Mouse (Mus musculus) heart, adult 2 months (tissue): ENCODE measurements around the gene Rab38. TPM values are rescaled to one million over a fixed set of nuclear protein-coding genes. Genes with fewer than 3 reads are reported as not detected.
A peak's percentile ranks its signal among the peaks of the same experiment; 100 is the strongest.

Source experiments
- DNase-seq, 2 experiments: peaks; one replicate each; pipeline ENCODE4 v3.0.0; 2021
- H3K27ac ChIP-seq: fragments of 200-600 bp; 2 replicates; pipeline ENCODE4 v1.8.1; 2022
- H3K27me3 ChIP-seq: fragments of 200-500 bp; 2 replicates; pipeline ENCODE4 v1.6.1; 2012; ENCODE audit warnings: mild to moderate bottlenecking, low read length, inconsistent platforms, mixed read lengths; ENCODE audit not compliant: control insufficient read depth, insufficient read depth
- H3K36me3 ChIP-seq: fragments of 200-500 bp; 2 replicates; pipeline ENCODE4 v1.6.1; 2012; ENCODE audit warnings: low read length, inconsistent platforms; ENCODE audit not compliant: control insufficient read depth, insufficient read depth
- H3K4me1 ChIP-seq: fragments of 200-500 bp; 2 replicates; pipeline ENCODE4 v1.6.1; 2011; ENCODE audit warnings: low read length; ENCODE audit not compliant: control insufficient read depth, insufficient read depth
- H3K4me3 ChIP-seq: fragments of 200-600 bp; 2 replicates; pipeline ENCODE4 v1.8.1; 2022
- H3K79me2 ChIP-seq: fragments of 200-500 bp; replicated peaks from 2 replicates; pipeline ENCODE4 v1.6.1; 2012; ENCODE audit warnings: mild to moderate bottlenecking, inconsistent platforms, low read length, moderate library complexity, mixed read lengths; ENCODE audit not compliant: control insufficient read depth, insufficient read depth
- H3K9ac ChIP-seq: fragments of 200-500 bp; 2 replicates; pipeline ENCODE4 v1.6.1; 2012; ENCODE audit warnings: low read depth, mild to moderate bottlenecking, control low read depth, inconsistent platforms, low read length, mixed read lengths
- CTCF ChIP-seq: fragments of 200-600 bp; IDR thresholded peaks from 2 replicates; pipeline ENCODE4 v1.8.1; 2022; ENCODE audit warnings: antibody characterized with exemption, mild to moderate bottlenecking, moderate library complexity
- EP300 ChIP-seq: fragments of 200-500 bp; IDR thresholded peaks from 2 replicates; pipeline ENCODE4 v1.6.1; 2011; ENCODE audit warnings: low read depth, low read length, control low read depth; ENCODE audit not compliant: insufficient read depth
- POLR2A ChIP-seq: fragments of 200-500 bp; IDR thresholded peaks from 2 replicates; pipeline ENCODE4 v1.6.1; 2011; ENCODE audit warnings: mild to moderate bottlenecking, low read depth, low read length, control low read depth; ENCODE audit not compliant: insufficient read depth
- WGBS: fragments of 180-500 bp; shearing (Covaris S2); methylation state at CpG from one replicate; pipeline ENCODE4 v1.1.7; 2018; 5-methylcytosine and 5-hydroxymethylcytosine counted together
- intact Hi-C: fragments of 180-260 bp; cut with DNase I; formaldehyde crosslinking; loops from one replicate; pipeline ENCODE4 v1.15.1; 2025
- polyA plus RNA-seq: library from polyadenylated mRNA; depleted of rRNA; stranded (reverse); fragments of >200 nt; gene quantifications from 2 replicates; pipeline ENCODE4 v1.2.3, GENCODE M21; 2012
- total RNA-seq, 2 experiments: library from RNA; stranded (reverse); gene quantifications; 2 replicates each; pipeline ENCODE4 v1.2.3; 2021

Gene Rab38
- total and polyA plus RNA-seq, 3 experiments: 0.16 to 0.23 TPM; not detected in 1

DNA sequence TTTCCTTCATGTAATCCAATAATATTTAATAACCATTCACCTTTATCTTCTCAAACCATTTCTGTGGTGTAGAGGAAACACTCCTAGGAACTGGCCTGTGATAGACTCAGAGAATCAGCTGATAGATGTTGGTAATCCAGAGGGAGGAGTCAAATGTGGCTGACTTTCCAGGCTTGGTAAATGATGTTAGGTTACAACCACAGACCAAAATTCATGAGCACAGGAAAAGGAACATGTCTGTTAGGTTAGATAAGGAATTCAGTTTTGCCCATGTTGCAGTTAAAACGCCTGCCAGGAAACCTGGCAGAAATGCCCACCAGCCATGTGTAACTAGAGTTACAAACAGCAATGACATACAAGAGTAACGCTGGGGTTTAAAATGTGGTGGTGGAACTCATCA is 6.2 kb upstream of the Rab38 start:
- H3K4me3 ChIP-seq: no peak overlapping the region
- H3K36me3 ChIP-seq: no peaks in the 10 kb centered on the region
- H3K79me2 ChIP-seq: no peaks in the 10 kb centered on the region
- 45% methylated on average over 2 of the region's 2 CpGs for WGBS
- intact Hi-C loops: no loop called here
- DNase-seq: no peak
- no peak for TF ChIP-seq POLR2A
- TF ChIP-seq EP300: no peak
- TF ChIP-seq CTCF: no peak
- H3K27me3 ChIP-seq: no peaks in the 10 kb centered on the region
- H3K4me1 ChIP-seq: no peaks in the 10 kb centered on the region
- no peak overlapping the region for H3K9ac ChIP-seq
- no peak overlapping the region for H3K27ac ChIP-seq

DNA sequence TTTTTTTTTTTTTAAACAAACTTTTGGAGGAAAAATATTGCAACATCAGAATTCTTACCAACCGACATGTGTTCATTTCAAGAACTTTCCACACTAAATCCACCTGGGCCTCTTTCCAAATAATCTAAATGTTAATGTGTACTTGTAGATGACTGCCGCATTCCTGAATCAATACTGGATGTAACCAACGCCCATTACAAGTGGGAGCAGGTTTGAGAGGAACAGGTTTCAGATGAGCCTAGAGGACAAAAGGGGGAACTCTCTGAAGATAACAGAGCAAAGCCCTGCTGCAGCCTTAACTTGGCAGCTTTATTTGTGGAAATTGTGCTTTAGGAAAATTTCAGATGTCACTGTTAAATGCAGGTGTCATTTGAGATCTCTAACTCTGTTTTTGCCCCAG is 4.3 kb upstream of the Rab38 start:
- 59% methylated on average over 3 of the region's 3 CpGs for WGBS
- Histone ChIP-seq H3K4me3 (no peak overlapping the region), H3K4me1 (no peaks in the 10 kb centered on the region), H3K9ac (no peak overlapping the region), H3K36me3 (no peaks in the 10 kb centered on the region), H3K79me2 (no peaks in the 10 kb centered on the region), H3K27me3 (no peaks in the 10 kb centered on the region), H3K27ac (no peak overlapping the region)
- TF ChIP-seq CTCF: no peak
- TF ChIP-seq EP300: no peak
- no peak for TF ChIP-seq POLR2A
- DNase-seq: no peak
- intact Hi-C loops: no loop called here

DNA sequence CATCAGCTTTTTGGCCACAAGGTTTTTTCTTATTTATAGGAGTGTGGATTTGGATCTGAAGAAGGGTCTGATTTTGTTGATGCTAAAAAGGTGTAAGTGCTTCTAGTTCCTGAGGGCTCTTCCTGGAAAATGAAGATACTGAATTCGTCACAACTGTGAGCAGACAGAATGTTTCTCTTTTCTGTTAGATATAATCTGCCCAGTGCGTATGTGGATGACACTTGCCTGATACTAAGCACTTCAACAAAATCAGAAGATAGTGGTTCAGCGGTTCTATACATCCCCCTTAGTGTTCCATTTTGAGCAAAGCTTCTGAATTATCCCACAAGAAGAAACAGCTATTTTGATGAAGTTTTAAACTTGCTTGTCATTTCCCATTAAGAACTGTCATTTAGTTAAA is 2.6 kb upstream of the Rab38 start:
- no peak overlapping the region for H3K9ac ChIP-seq
- no peaks in the 10 kb centered on the region for H3K36me3 ChIP-seq
- H3K4me3 ChIP-seq: no peak overlapping the region
- no peak for DNase-seq
- H3K27ac ChIP-seq: no peak overlapping the region
- WGBS: 72% methylated on average over 3 of the region's 3 CpGs
- intact Hi-C loops: no loop called here
- H3K4me1 ChIP-seq: no peaks in the 10 kb centered on the region
- H3K79me2 ChIP-seq: no peaks in the 10 kb centered on the region
- TF ChIP-seq CTCF (no peak), EP300 (no peak), POLR2A (no peak)
- H3K27me3 ChIP-seq: peaks cover 1% of the 10 kb centered on the region; the same call in 1 of the 2 replicates

DNA sequence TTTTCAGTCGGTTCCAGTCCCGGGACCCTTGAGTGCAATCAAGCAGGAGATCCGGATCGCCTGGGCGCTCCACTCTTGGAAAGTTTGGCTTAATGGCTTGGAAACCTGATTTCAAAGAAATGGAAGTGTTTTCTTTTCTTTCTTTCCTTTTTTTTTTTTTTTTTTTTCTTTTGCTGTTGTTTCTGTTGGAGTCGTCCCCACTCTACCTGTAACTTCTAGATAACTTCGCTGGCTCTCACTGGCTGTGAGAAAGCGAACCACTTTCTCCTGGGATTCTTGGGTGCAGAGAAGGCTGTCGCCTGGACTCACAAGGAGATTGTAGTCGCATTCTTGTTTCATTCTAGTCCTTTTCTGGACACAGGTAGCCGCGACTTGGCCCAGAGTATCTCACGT is 615 bp downstream of the Rab38 start:
- WGBS: 6% methylated on average over 13 of the region's 13 CpGs
- Histone ChIP-seq H3K27me3 (peaks cover 3% of the 10 kb centered on the region; the same call in 1 of the 2 replicates), H3K9ac (no peak overlapping the region), H3K36me3 (no peaks in the 10 kb centered on the region), H3K4me1 (no peaks in the 10 kb centered on the region), H3K79me2 (no peaks in the 10 kb centered on the region), H3K4me3 (peak overlapping the region; percentile 1; the same call in 1 of the 2 replicates), H3K27ac (no peak overlapping the region)
- TF ChIP-seq EP300: no peak
- TF ChIP-seq POLR2A: no peak
- intact Hi-C loops: no loop called here
- DNase-seq: no peak

DNA sequence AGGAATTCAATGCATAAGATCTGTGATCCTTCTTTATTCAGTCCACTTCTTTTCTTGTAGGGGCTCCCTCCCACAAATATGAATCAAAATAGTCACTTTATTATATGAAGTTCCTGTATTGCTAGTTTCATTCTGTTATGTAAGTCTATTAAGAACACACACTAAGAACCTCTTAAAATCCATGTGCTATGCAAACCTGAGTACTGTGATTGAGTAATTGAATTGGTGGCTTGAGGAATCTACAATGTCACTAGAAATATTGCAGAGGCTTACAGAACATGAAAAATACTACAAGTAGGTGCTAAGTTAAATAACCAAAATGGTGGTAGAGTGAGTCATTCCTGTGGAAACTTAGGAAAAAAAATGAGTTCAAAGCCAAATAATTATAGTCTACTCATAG is 10.2 kb downstream of the Rab38 start:
- H3K79me2 ChIP-seq: no peaks in the 10 kb centered on the region
- H3K4me1 ChIP-seq: no peaks in the 10 kb centered on the region
- H3K27me3 ChIP-seq: no peaks in the 10 kb centered on the region
- H3K4me3 ChIP-seq: no peak overlapping the region
- DNase-seq: no peak
- H3K27ac ChIP-seq: no peak overlapping the region
- no peaks in the 10 kb centered on the region for H3K36me3 ChIP-seq
- H3K9ac ChIP-seq: no peak overlapping the region
- TF ChIP-seq CTCF (no peak), POLR2A (no peak), EP300 (no peak)
- intact Hi-C loops: no loop called here

DNA sequence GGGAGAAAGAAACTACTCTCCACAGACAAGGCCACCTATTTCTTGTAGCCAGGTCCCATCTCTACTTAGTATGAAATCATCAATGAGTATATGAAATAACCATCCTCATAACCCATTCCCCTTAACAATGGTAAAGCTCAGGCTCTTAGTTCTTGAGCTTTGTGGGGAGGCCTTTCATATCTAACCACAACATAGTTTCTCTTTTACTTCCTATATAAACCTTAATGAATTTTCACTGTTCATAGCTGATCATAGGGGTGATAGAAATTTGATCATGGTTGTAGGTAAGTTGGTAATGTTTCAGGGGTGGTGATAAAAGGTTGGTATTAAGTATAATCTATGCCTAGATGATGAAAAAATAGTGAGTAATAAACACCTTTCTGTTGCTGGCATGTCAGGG is 12.6 kb downstream of the Rab38 start:
- intact Hi-C loops: no loop called here
- no peaks in the 10 kb centered on the region for H3K27me3 ChIP-seq
- H3K4me3 ChIP-seq: no peak overlapping the region
- no peak for DNase-seq
- H3K79me2 ChIP-seq: no peaks in the 10 kb centered on the region
- H3K27ac ChIP-seq: no peak overlapping the region
- H3K4me1 ChIP-seq: no peaks in the 10 kb centered on the region
- TF ChIP-seq EP300: no peak
- H3K9ac ChIP-seq: no peak overlapping the region
- H3K36me3 ChIP-seq: no peaks in the 10 kb centered on the region

DNA sequence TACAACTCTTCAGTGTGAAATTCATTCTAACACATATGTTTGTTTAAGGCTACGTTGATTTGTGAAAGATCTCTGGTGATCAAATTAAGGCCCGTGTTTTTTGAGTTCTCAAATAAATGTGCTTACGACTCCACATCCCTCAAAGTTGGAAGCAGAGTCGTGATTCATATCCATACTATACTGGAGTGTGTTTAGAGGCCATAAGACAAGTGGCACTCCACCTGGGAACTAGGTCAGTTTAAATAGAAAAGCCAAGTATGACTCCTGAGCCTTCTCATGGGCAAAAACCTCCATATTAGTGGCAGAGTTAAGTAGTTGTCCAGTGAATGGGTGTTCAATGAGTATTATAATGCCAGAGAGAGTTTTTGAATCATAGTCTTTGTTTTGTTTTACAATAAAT is 13.4 kb downstream of the Rab38 start:
- intact Hi-C loops: no loop called here
- no peak overlapping the region for H3K4me3 ChIP-seq
- TF ChIP-seq POLR2A (no peak), CTCF (no peak), EP300 (no peak)
- no peaks in the 10 kb centered on the region for H3K79me2 ChIP-seq
- no peak overlapping the region for H3K9ac ChIP-seq
- no peak overlapping the region for H3K27ac ChIP-seq
- DNase-seq: no peak
- 72% methylated on average over 4 of the region's 4 CpGs for WGBS
- H3K4me1 ChIP-seq: no peaks in the 10 kb centered on the region
- no peaks in the 10 kb centered on the region for H3K36me3 ChIP-seq
- H3K27me3 ChIP-seq: no peaks in the 10 kb centered on the region
